Mouse (Mus musculus): Measurements from ENCODE around the gene Asic5. TPM values are rescaled to one million over a fixed set of nuclear protein-coding genes. Genes with fewer than 3 reads are reported as not detected.

The Asic5 gene
- polyA plus RNA-seq, 1 experiment from 2014 or later = not detected

Other genes with a start within 250 kb of the Asic5 start
- 7.6 and 11.7 TPM in 2 replicates for gene Ctso, start 49.7 kb upstream of the Asic5 start, polyA plus RNA-seq (2014; fragmentation: Nextera tagmentation; extraction: Ambion mirVana)
- gene Tdo2, start 6.1 kb upstream of the Asic5 start, polyA plus RNA-seq (2014; fragmentation: Nextera tagmentation; extraction: Ambion mirVana) = 0.08 and 0.23 TPM in 2 replicates
- 19.4 and 35.4 TPM in 2 replicates for gene Gucy1b1, start 92.4 kb downstream of the Asic5 start, polyA plus RNA-seq (2014; fragmentation: Nextera tagmentation; extraction: Ambion mirVana)
- 41.2 and 61.0 TPM in 2 replicates for gene Gucy1a1, start 163.5 kb downstream of the Asic5 start, polyA plus RNA-seq (2014; fragmentation: Nextera tagmentation; extraction: Ambion mirVana)

All from kidney, embryonic 14.5 days (tissue).